Mouse (Mus musculus): ENCODE results near the gene Pde1b. TPM values are rescaled to one million over a fixed set of nuclear protein-coding genes. Genes with fewer than 3 reads are reported as not detected.

Gene Pde1b
- polyA plus RNA-seq, 1 experiment from 2014 or later = 6.1 TPM

DNA sequence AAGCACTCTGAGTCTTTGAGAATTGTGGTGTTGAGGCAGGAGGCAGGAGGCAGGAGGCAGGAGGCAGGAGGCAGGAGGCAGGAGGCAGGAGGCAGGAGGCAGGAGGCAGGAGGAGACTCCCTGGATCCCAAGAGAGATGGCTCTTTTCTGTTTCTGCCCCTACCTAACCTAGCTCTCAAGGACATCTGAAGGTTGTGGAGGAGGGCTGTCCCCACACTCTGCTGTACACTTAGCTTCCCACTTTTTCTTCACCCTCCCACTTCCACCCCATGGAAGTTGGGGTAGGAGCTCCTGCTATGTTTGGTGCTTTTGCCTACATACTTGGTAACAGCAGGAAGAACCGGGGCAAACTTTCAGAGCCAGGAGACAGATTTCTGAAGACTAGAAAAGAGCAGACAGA, 33.0 kb downstream of the Pde1b start:
- Histone ChIP-seq H3K27ac (replicated peaks; ENCODE audit: low read depth, low read length) (no peak overlapping the region), H3K9me3 (ENCODE audit: control insufficient read depth, low read length) (no peaks in the 10 kb centered on the region), H3K4me2 (ENCODE audit: low read depth, low read length) (no peak overlapping the region), H3K9ac (ENCODE audit: low read depth, low read length) (no peak overlapping the region), H3K4me1 (ENCODE audit: control insufficient read depth, insufficient read depth, low read length) (peaks cover 4% of the 10 kb centered on the region), H3K36me3 (ENCODE audit: control insufficient read depth, insufficient read depth, low read length) (no peaks in the 10 kb centered on the region), H3K27me3 (replicated peaks; ENCODE audit: control insufficient read depth, insufficient read depth, low read length) (peaks cover 13% of the 10 kb centered on the region), H3K4me3 (ENCODE audit: low read depth, low read length) (no peak overlapping the region)
- ATAC-seq (ENCODE audit: low read depth) (no peak), DNase-seq (ENCODE audit: low spot score) (no peak)
- 61% methylated on average over 1 of the region's 1 CpGs for WGBS

DNA sequence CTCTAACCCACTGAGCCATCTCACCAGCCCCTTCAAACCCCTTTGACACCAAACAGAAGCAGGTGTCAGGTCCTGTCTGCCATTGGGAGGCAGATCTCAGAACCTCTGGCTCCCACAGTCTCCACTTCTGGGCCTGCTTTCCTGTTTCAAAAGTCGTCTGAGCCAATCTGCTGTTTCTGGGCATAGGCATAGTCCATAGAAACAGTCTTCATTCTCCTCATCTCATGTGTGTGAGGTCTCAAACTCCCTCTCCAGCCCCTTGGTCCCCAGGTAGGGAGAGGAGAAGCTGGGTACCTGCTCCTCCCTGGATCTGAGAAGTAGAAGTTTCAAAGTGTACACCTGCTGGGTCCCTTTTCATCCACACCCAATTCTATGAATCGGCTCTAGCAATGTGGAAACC, 33.6 kb downstream of the Pde1b start:
- H3K4me3 ChIP-seq (ENCODE audit: low read depth, low read length) = peak overlapping the region; percentile 64; the same call in 1 of the 2 replicates
- 30% methylated on average over 2 of the region's 2 CpGs for WGBS
- H3K36me3 ChIP-seq (ENCODE audit: control insufficient read depth, insufficient read depth, low read length) = no peaks in the 10 kb centered on the region
- H3K4me1 ChIP-seq (ENCODE audit: control insufficient read depth, insufficient read depth, low read length) = peaks cover 4% of the 10 kb centered on the region
- DNase-seq (ENCODE audit: low spot score) (no peak), ATAC-seq (ENCODE audit: low read depth) (no peak)
- peaks cover 13% of the 10 kb centered on the region for H3K27me3 ChIP-seq (replicated peaks; ENCODE audit: control insufficient read depth, insufficient read depth, low read length)
- H3K9me3 ChIP-seq (ENCODE audit: control insufficient read depth, low read length) = no peaks in the 10 kb centered on the region
- H3K9ac ChIP-seq (ENCODE audit: low read depth, low read length) = no peak overlapping the region
- H3K27ac ChIP-seq (replicated peaks; ENCODE audit: low read depth, low read length) = no peak overlapping the region
- H3K4me2 ChIP-seq (ENCODE audit: low read depth, low read length) = peak overlapping the region; percentile 98

DNA sequence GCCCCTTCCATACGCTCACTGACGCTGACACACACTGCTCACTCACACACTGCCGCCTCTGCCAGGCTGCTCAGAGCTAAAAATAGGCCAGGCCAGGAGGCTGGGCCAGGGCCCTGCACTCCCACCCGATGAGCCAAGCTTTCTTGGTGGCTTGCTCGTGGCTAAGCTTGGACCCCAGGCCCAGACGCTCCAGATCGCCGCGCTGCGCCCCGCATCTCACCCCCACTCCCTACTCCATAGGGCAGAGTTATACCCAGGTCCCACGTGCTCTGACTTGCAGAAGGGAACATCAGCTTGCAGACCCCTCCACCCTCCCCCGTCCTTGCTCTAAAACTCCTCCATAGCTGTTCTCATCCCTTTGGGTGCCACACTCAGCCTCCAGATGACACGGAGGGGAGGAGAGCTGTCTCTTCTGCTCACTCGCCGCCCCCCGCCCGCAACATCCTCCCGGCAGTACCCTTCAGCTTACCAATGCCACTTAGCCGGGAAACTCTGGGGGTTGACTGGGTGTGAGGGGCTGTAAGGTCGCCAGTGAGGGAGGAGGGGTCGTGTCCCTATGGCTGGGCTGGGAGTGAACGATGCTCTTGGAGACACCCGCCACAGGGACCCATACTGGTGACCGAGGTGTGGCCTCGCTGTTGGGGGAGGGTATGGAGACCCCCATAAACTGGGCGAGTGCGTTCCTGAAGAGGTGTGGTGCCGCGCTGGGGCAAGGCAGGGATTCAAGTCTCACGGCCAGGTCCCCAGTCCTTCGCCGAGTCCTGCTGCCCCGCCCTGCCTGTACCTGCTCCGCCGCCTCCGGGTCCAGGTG, 34.4 kb downstream of the Pde1b start:
- no peaks in the 10 kb centered on the region for H3K9me3 ChIP-seq (ENCODE audit: control insufficient read depth, low read length)
- H3K9ac ChIP-seq (ENCODE audit: low read depth, low read length) = peak overlapping the region; percentile 69
- H3K27ac ChIP-seq (replicated peaks; ENCODE audit: low read depth, low read length) = no peak overlapping the region
- WGBS = 3% methylated on average over 26 of the region's 37 CpGs
- DNase-seq (ENCODE audit: low spot score) (no peak), ATAC-seq (ENCODE audit: low read depth) (peak; percentile 37)
- no peaks in the 10 kb centered on the region for H3K36me3 ChIP-seq (ENCODE audit: control insufficient read depth, insufficient read depth, low read length)
- H3K4me3 ChIP-seq (ENCODE audit: low read depth, low read length) = peak overlapping the region; percentile 64
- H3K4me1 ChIP-seq (ENCODE audit: control insufficient read depth, insufficient read depth, low read length) = peaks cover 4% of the 10 kb centered on the region
- H3K27me3 ChIP-seq (replicated peaks; ENCODE audit: control insufficient read depth, insufficient read depth, low read length) = peaks cover 13% of the 10 kb centered on the region
- H3K4me2 ChIP-seq (ENCODE audit: low read depth, low read length) = peak overlapping the region; percentile 98

DNA sequence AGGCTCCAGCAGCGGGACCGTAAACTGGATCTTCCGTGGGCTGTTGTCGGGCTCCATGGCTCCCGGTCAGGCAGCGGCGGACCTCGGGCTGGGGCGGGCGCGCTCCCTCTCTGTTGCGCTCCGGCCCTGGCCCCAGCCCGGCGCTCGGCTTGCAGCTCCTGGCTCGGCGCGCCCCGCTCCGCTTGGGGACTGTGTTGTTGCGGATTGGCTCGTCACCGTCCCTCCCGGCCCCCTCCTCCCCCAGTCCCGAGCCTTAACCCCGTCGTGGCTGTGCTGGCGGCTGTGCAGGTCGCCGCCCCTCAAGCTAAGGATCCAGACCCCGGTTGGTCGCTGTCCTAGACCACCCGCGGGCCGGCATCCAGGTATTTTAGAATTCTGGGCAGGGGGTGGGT, 35.0 kb downstream of the Pde1b start, which contains the start of gene Ppp1r1a:
Ppp1r1a (minus strand) TSS at position 182 of the 392 bp plus-strand sequence.
- Histone ChIP-seq H3K4me2 (ENCODE audit: low read depth, low read length) (peak within 1 kb of the TSS; percentile 98), H3K27me3 (replicated peaks; ENCODE audit: control insufficient read depth, insufficient read depth, low read length) (peaks cover 13% of the 10 kb centered on the region), H3K4me1 (ENCODE audit: control insufficient read depth, insufficient read depth, low read length) (peaks cover 4% of the 10 kb centered on the region), H3K9ac (ENCODE audit: low read depth, low read length) (peak within 1 kb of the TSS; percentile 69), H3K9me3 (ENCODE audit: control insufficient read depth, low read length) (no peaks in the 10 kb centered on the region), H3K36me3 (ENCODE audit: control insufficient read depth, insufficient read depth, low read length) (no peaks in the 10 kb centered on the region), H3K27ac (replicated peaks; ENCODE audit: low read depth, low read length) (no peak within 1 kb of the TSS), H3K4me3 (ENCODE audit: low read depth, low read length) (peak within 1 kb of the TSS; percentile 64)
- 0% methylated on average over 14 of the region's 36 CpGs for WGBS
- DNase-seq (ENCODE audit: low spot score) (peak; percentile 83), ATAC-seq (ENCODE audit: low read depth) (peak; percentile 93)

DNA sequence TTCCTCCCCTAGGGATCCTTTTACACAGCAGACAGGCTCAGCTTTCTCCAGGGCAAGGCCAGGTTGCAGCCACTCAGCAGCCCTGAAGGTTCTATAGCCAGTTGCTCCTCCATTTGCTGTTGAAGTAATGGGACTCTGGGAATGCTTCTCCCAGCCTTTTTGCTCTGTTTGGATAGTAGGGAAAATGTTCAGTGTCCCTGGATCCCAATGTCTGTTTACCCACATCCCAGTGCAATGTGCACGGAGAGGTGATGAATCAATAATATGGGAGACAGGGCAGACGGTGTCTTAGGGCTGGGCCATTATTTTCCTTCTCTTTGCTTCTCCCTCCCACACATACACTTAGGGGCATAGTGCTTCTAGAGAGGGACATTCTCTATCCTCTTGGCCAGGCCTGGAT, 36.4 kb downstream of the Pde1b start:
- Histone ChIP-seq H3K36me3 (ENCODE audit: control insufficient read depth, insufficient read depth, low read length) (no peaks in the 10 kb centered on the region), H3K9ac (ENCODE audit: low read depth, low read length) (no peak overlapping the region), H3K4me3 (ENCODE audit: low read depth, low read length) (no peak overlapping the region), H3K4me2 (ENCODE audit: low read depth, low read length) (no peak overlapping the region), H3K4me1 (ENCODE audit: control insufficient read depth, insufficient read depth, low read length) (peaks cover 4% of the 10 kb centered on the region), H3K27ac (replicated peaks; ENCODE audit: low read depth, low read length) (no peak overlapping the region), H3K27me3 (replicated peaks; ENCODE audit: control insufficient read depth, insufficient read depth, low read length) (peaks cover 13% of the 10 kb centered on the region), H3K9me3 (ENCODE audit: control insufficient read depth, low read length) (no peaks in the 10 kb centered on the region)
- DNase-seq (ENCODE audit: low spot score) = no peak
- WGBS = 61% methylated on average over 2 of the region's 2 CpGs
- no peak for ATAC-seq (ENCODE audit: low read depth)

DNA sequence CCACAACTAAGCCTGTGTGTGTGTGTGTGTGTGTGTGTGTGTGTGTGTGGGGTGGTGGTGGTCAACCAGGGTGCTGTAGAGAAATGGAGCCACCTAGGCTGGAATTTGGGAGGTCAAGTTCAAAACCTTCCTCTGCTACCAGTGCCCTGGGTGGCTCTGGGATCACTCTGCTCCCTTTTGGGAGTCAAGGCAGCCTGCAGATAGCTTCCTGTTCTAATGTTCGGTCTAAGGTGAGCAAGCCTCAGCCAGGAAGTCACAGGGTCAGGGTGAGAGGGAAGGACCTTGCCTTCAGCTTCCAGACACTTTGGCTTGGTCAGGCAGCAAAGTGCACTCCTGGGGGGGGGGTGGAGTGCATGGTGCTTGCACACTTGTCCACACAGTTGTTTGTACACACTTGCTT, 37.8 kb downstream of the Pde1b start:
- H3K4me2 ChIP-seq (ENCODE audit: low read depth, low read length) = no peak overlapping the region
- WGBS = 67% methylated on average over 1 of the region's 1 CpGs
- H3K4me3 ChIP-seq (ENCODE audit: low read depth, low read length) = no peak overlapping the region
- H3K27me3 ChIP-seq (replicated peaks; ENCODE audit: control insufficient read depth, insufficient read depth, low read length) = peaks cover 13% of the 10 kb centered on the region
- ATAC-seq (ENCODE audit: low read depth) = no peak
- H3K27ac ChIP-seq (replicated peaks; ENCODE audit: low read depth, low read length) = no peak overlapping the region
- peaks cover 4% of the 10 kb centered on the region for H3K4me1 ChIP-seq (ENCODE audit: control insufficient read depth, insufficient read depth, low read length)
- no peaks in the 10 kb centered on the region for H3K36me3 ChIP-seq (ENCODE audit: control insufficient read depth, insufficient read depth, low read length)
- no peak overlapping the region for H3K9ac ChIP-seq (ENCODE audit: low read depth, low read length)
- DNase-seq (ENCODE audit: low spot score) = no peak
- no peaks in the 10 kb centered on the region for H3K9me3 ChIP-seq (ENCODE audit: control insufficient read depth, low read length)

DNA sequence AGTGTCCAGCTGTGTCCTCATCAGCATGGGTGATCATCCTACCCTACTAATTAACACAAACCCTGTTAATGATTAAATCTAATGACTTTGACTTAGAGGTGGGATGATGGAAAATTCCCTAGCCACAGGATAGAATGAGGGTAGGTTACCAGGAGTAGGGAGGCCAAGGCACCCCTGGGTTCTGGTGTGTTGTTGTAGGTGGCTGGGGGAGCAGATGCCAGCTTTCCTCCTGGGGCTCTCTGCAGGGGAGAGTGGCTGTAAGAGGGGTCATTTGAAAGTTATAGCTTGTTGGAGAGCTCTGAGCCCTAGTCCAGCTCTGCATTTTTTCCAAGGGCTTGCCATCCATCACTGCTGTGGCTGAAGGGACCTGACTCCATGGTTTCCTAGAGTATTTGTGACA, 39.7 kb downstream of the Pde1b start:
- no peak overlapping the region for H3K4me3 ChIP-seq (ENCODE audit: low read depth, low read length)
- no peak overlapping the region for H3K4me2 ChIP-seq (ENCODE audit: low read depth, low read length)
- H3K36me3 ChIP-seq (ENCODE audit: control insufficient read depth, insufficient read depth, low read length) = no peaks in the 10 kb centered on the region
- ATAC-seq (ENCODE audit: low read depth) (no peak), DNase-seq (ENCODE audit: low spot score) (no peak)
- H3K4me1 ChIP-seq (ENCODE audit: control insufficient read depth, insufficient read depth, low read length) = peaks cover 4% of the 10 kb centered on the region
- H3K9me3 ChIP-seq (ENCODE audit: control insufficient read depth, low read length) = no peaks in the 10 kb centered on the region
- no peak overlapping the region for H3K27ac ChIP-seq (replicated peaks; ENCODE audit: low read depth, low read length)
- peaks cover 5% of the 10 kb centered on the region for H3K27me3 ChIP-seq (replicated peaks; ENCODE audit: control insufficient read depth, insufficient read depth, low read length)
- no peak overlapping the region for H3K9ac ChIP-seq (ENCODE audit: low read depth, low read length)

DNA sequence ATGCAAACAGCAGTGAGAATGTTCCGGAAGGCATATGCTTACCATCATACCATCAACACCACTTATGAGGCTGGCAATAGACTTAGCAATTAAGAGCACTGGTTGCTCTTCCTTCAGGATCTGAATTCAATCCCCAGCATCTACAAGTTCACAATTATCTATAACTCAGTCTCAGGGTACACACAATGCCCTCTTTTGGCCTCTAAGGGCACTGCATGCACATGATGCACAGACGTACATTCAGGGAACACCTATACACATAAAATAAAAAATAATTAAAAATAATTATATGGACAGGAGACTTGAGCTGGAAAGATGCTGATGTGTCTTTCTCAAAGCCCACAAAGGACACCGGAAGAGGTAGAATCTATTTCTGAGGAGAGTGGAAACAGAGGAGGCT, 45.1 kb downstream of the Pde1b start:
- Histone ChIP-seq H3K9me3 (ENCODE audit: control insufficient read depth, low read length) (no peaks in the 10 kb centered on the region), H3K9ac (ENCODE audit: low read depth, low read length) (no peak overlapping the region), H3K36me3 (ENCODE audit: control insufficient read depth, insufficient read depth, low read length) (no peaks in the 10 kb centered on the region), H3K4me1 (ENCODE audit: control insufficient read depth, insufficient read depth, low read length) (no peaks in the 10 kb centered on the region), H3K27ac (replicated peaks; ENCODE audit: low read depth, low read length) (no peak overlapping the region), H3K27me3 (replicated peaks; ENCODE audit: control insufficient read depth, insufficient read depth, low read length) (no peaks in the 10 kb centered on the region), H3K4me2 (ENCODE audit: low read depth, low read length) (no peak overlapping the region), H3K4me3 (ENCODE audit: low read depth, low read length) (no peak overlapping the region)
- 78% methylated on average over 3 of the region's 3 CpGs for WGBS
- DNase-seq (ENCODE audit: low spot score) (no peak), ATAC-seq (ENCODE audit: low read depth) (no peak)

DNA sequence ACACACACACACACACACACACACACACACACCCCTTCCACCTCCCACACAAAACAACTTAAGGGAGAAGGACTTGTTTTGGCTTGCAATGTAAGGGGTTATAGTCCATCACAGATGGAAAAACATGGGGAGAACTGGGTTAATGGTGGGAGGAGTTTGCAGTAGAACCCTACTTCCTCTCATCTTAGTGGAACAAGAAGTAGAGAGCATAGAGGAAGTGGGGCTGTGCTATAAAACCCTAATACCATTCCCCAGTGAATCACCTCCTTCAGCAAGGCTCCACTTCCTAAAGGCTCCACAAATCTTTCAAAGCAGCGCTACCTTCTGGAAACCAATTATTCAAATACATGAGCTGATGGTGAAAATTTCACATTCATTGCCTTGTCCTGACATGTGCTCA, 46.6 kb downstream of the Pde1b start:
- Histone ChIP-seq H3K27me3 (replicated peaks; ENCODE audit: control insufficient read depth, insufficient read depth, low read length) (no peaks in the 10 kb centered on the region), H3K9me3 (ENCODE audit: control insufficient read depth, low read length) (no peaks in the 10 kb centered on the region), H3K27ac (replicated peaks; ENCODE audit: low read depth, low read length) (no peak overlapping the region), H3K36me3 (ENCODE audit: control insufficient read depth, insufficient read depth, low read length) (no peaks in the 10 kb centered on the region), H3K4me2 (ENCODE audit: low read depth, low read length) (no peak overlapping the region), H3K9ac (ENCODE audit: low read depth, low read length) (no peak overlapping the region), H3K4me1 (ENCODE audit: control insufficient read depth, insufficient read depth, low read length) (no peaks in the 10 kb centered on the region), H3K4me3 (ENCODE audit: low read depth, low read length) (no peak overlapping the region)
- WGBS = 81% methylated on average over 1 of the region's 1 CpGs
- ATAC-seq (ENCODE audit: low read depth) = no peak
- DNase-seq (ENCODE audit: low spot score) = no peak
